Mouse (Mus musculus): ENCODE measurements at regions not wholly inside any gene's neighbourhood (a gene's known extent, or its start where the extent isn't known, plus 50 kb on each side); places are given as distances from the start of the nearest gene placed in this dataset.

DNA sequence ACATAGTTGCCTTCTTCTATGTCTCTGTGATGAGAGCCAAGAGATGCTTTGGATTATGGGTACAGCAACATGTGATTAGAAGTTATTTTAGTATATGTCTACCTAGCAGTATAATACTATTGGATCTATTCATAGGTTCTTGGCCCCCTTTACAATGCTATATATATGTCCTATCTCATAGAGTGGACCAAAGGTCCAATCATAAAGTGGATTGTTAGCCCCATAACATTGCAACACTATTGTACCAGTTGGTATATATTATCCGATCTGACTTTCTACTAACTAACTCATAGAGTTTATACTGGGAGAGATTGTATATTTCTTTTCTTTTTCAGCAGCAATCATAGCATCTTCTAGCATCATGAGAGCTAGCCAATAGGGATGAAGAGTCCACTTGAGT, 491.7 kb upstream of the Zeb2 start:
- TF ChIP-seq CTCF (IDR thresholded peaks at IDR 0.05; ENCODE audit: low read depth, low read length) (no peak), EP300 (IDR thresholded peaks at IDR 0.05; ENCODE audit: insufficient read depth, low read depth, low read length) (no peak)
